Mouse (Mus musculus) kidney, adult 2 months (tissue): ENCODE data around the gene Enho.

Experiments used
- CTCF ChIP-seq: fragments of 200-500 bp; conservative IDR thresholded peaks from 2 replicates; pipeline ENCODE4 v1.5.1; 2011; ENCODE audit warnings: low read depth, mild to moderate bottlenecking, control low read depth, low read length, moderate library complexity, mixed read lengths; ENCODE audit not compliant: insufficient read depth, insufficient read length
- POLR2A ChIP-seq: fragments of 200-500 bp; IDR thresholded peaks from one replicate; pipeline ENCODE4 v1.6.1; 2011; ENCODE audit warnings: low read depth, low read length, control low read depth

DNA sequence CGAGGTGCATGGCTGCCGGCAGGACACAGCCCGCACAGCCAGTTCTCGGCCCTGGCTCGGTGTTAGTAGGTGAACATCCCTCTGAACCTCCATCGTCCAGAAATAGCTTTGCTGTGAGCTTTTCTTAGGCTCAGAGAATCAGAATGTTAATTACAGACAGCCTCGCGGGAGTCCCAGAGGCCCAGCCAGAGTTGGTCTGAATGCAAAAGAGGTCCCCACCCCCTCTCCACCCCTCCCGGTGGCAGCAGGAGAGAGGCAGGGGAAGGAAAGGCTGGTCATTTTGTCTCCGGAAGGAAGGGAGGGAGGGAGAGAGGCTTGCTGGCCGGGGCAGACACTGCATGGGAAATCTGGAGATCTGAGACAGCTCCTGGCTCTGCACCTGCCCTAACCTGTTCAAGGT lies 8.7 kb downstream of the Enho start:
- no peak for TF ChIP-seq CTCF
- TF ChIP-seq POLR2A = no peak
